Mouse (Mus musculus) cerebellum, postnatal 10 days (tissue): ENCODE measurements at regions not wholly inside any gene's neighbourhood (a gene's known extent, or its start where the extent isn't known, plus 50 kb on each side); places are given as distances from the start of the nearest gene placed in this dataset.
A peak's percentile ranks its signal among the peaks of the same experiment; 100 is the strongest.

Experiments used
- DNase-seq, 2 experiments: peaks; one replicate each; pipeline ENCODE4 v3.0.0; 2021; ENCODE audit warnings: mixed read lengths in 2 of 2

DNA sequence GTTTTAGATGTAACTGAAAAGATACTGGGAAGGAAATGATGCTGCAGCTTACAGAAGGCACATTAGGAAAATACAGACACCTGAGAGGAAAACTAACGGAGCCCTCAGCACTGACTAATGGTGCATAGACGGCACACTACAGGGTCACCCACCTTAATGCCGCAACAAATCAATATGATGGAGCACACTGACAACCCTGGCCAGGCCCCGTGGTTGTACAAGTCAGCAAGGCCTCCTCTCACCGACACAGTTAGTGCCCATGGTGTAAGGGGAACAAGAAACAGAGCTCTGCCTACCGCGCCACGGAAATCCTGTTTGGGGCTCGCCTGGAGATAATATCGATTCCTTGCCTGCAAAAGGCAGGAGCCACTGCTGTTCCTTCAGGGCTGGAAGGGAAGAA, 273.9 kb downstream of the Prim2 start:
- DNase-seq, result no peak

DNA sequence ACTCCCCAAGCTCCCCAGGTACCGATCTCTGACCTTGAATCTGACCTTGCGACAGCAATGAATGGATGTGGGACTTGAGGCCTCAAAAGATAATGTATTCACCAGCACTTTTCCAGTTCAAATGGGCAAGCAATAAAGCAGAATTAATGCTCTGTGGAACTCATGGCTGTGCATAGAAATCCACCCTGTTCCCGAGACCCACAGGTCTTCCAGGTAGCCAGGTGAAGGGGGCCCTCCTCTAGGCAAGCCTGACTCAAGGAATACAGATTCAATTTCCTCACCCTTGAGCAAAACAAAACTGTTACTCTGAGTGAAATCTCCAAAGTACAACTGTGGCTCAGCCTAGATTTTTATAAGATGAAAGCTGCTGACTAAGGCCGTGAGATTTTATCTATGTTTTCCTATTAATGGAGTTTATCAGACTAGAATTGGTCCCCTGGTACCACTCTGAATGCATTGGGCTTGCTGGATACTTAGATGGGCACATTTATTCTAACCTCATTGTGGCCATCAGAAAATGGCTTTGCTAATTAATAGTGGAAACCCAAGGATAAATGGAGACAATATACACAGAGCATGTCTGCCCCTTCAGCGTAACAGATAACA, 274.5 kb downstream of the Prim2 start:
- DNase-seq, result no peak

DNA sequence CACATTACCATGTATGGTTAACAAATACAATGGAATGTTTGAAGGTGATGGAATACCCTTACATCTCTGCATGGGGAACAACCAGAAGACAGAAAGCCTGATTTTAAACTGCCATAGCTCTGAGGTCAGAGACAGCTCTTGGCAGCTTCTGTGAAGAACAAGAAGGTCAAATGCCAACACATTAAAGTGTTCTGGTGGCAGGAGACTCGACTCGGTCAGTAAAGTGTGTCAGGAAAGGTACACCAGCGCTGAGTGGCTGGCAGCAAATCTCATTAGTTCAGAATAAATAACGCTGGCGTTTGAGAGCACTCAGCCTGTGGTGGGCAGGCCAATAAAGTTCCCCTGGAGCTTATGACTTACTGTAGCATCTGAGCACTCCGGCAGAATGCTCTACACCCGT, 298.8 kb downstream of the Prim2 start:
- no peak for DNase-seq

DNA sequence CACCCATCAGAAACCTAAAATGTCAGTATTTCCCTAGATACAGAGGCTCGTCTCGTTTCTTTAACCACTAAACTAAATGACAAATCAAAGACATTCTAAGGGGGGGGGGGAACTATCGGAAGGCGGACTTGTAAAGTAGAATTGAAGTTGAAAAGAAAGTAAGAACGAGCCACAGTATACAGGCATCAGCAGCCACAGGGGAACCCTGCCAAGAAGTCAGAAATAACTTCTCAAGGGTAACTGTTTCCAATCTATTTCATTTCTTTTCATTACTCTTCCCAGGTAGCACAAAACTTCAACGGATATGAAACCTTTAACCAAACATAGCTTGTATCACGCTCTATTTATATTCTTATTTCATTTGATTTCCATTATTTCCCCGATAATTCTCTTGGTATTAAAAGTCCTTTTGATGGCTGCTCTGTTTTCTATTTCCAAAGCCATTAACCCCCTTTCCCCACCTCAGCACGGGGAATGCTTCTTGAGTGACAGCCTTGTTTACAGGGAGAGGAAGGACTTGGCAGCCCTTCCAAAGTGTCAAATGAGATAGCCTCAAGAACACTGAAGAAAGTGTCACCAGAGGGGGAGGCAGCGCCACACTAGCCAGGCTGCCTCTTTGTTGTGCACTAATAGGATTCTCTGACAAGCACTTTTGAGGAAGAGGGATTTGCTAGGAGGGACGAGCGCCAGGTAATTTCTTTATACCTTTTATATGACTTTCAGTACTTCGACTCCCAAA, 306.7 kb downstream of the Prim2 start:
- peak; percentile 19 to 38 for DNase-seq

DNA sequence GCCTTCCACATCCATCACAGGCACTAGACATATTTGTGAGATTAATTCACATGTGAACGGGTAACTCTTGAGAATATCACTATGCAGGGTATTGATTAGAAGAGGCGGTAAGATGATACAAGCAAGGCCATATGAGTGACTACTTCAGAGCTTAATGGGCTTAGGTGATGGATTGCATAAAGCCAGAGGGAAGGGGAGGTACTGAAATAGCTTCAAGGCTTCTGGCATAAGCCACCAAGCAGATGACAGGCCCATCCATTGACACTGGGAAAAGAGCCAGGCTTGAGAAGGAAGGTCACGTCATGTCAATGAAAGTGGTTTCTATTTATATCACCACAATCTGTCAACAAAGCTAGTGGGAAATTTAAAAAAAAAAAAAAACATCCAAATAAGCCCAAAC, 335.5 kb downstream of the Prim2 start:
- DNase-seq, result peak; percentile 77 to 86
